Mouse (Mus musculus) heart, embryonic 11.5 days (tissue): ENCODE results near the gene Tssc4. TPM values are rescaled to one million over a fixed set of nuclear protein-coding genes. Genes with fewer than 3 reads are reported as not detected.

ENCODE experiments used
- ATAC-seq: fragments of 200-750 bp; cut with Nextera tagmentation; replicated peaks from 2 replicates; pipeline ENCODE4 v1.8.0; 2017; ENCODE audit warnings: moderate library complexity; ENCODE audit not compliant: insufficient number of reproducible peaks, low FRiP score, low TSS enrichment
- H3K27ac ChIP-seq: fragments of 300-500 bp; sonication (generic); 2 replicates; pipeline ENCODE4 v1.5.1; 2014; ENCODE audit warnings: mild to moderate bottlenecking, low read depth, low read length
- H3K27me3 ChIP-seq: fragments of 300-500 bp; sonication (generic); 2 replicates; pipeline ENCODE4 v1.6.1; 2014; ENCODE audit warnings: mild to moderate bottlenecking, low read length, mixed read lengths; ENCODE audit not compliant: control insufficient read depth, insufficient read depth
- H3K36me3 ChIP-seq: fragments of 300-500 bp; sonication (generic); 2 replicates; pipeline ENCODE4 v1.6.1; 2014; ENCODE audit warnings: mild to moderate bottlenecking, low read length, moderate library complexity, mixed read lengths; ENCODE audit not compliant: control insufficient read depth, insufficient read depth
- H3K4me1 ChIP-seq: fragments of 300-500 bp; sonication (generic); 2 replicates; pipeline ENCODE4 v1.6.1; 2014; ENCODE audit warnings: low read length; ENCODE audit not compliant: control insufficient read depth, insufficient read depth
- H3K4me2 ChIP-seq: fragments of 300-500 bp; sonication (generic); 2 replicates; pipeline ENCODE4 v1.6.1; 2014; ENCODE audit warnings: mild to moderate bottlenecking, moderate library complexity
- H3K4me3 ChIP-seq: fragments of 300-500 bp; sonication (generic); 2 replicates; pipeline ENCODE4 v1.5.1; 2014; ENCODE audit warnings: low read depth, low read length
- H3K9ac ChIP-seq: fragments of 300-500 bp; sonication (generic); 2 replicates; pipeline ENCODE4 v1.6.1; 2014; ENCODE audit warnings: mild to moderate bottlenecking, low read depth, low read length, moderate library complexity
- H3K9me3 ChIP-seq: fragments of 300-500 bp; sonication (generic); replicated peaks from 2 replicates; pipeline ENCODE4 v1.6.1; 2016; ENCODE audit warnings: low read length; ENCODE audit not compliant: control insufficient read depth
- WGBS: fragments of 180-500 bp; shearing (Covaris S2); extraction: QIAGEN DNeasy Blood & Tissue Kit; methylation state at CpG from one replicate; pipeline ENCODE4 v1.1.7; 2014; ENCODE audit not compliant: insufficient replicate concordance; 5-methylcytosine and 5-hydroxymethylcytosine counted together
- polyA plus RNA-seq: library from polyadenylated mRNA; unstranded; fragments of >200 nt; fragmentation: Nextera tagmentation; extraction: Ambion mirVana; gene quantifications from 2 replicates; pipeline ENCODE4 v1.2.1, GENCODE M21; 2014

The Tssc4 gene
- polyA plus RNA-seq, 1 experiment from 2014 or later, result 48.4 TPM

GRCm38 (mm10) chr7:143068316-143068881, 650 bp upstream of the Tssc4 start:
- no peaks in the 10 kb centered on the region for H3K9me3 ChIP-seq
- H3K9ac ChIP-seq, result peak overlapping the region; percentile 55
- H3K27ac ChIP-seq, result peak overlapping the region; percentile 92
- WGBS, result 50% methylated on average over 13 of the region's 13 CpGs
- peak overlapping the region; percentile 85 for H3K4me3 ChIP-seq
- H3K27me3 ChIP-seq, result peaks cover 3% of the 10 kb centered on the region; the same call in 1 of the 2 replicates
- H3K4me1 ChIP-seq, result peaks cover 15% of the 10 kb centered on the region
- peak overlapping the region; percentile 61 for H3K4me2 ChIP-seq
- peak; percentile 1; the same call in 1 of the 2 replicates for ATAC-seq
- peaks cover 42% of the 10 kb centered on the region for H3K36me3 ChIP-seq

DNA sequence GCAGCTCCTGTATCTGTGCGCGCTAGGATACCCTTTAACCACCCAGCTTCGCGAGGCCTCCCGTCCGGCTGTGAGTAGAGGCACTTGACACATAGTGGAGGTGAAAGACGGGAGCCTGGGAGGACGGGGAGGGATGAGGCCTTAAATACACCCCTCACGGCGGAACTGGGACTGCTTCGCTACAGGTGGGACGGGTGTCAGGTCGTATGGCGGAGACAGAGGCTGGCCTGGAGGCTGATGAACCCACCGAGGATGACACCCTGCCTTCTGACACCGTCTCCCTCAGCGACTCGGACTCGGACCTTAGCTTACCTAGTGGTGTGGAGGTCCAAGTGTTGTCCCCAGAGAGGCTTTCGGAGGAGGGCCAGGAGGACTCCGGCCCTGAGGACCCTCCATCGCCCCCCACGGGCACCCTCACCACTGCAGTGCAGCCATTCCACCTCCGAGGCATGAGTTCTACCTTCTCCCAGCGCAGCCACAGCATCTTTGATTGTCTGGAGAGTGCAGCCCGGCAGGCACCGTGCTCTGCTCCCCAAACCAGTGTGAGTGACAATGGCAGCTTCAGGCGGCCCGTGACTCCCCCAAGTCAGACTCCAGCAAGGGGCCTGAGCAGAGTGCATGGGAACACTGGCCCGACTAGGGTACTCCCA, 827 bp downstream of the Tssc4 start:
- Histone ChIP-seq H3K36me3 (peaks cover 31% of the 10 kb centered on the region), H3K27ac (peak overlapping the region; percentile 92), H3K9ac (peak overlapping the region; percentile 91), H3K4me1 (peaks cover 15% of the 10 kb centered on the region), H3K9me3 (no peaks in the 10 kb centered on the region), H3K27me3 (peaks cover 3% of the 10 kb centered on the region; the same call in 1 of the 2 replicates), H3K4me3 (peak overlapping the region; percentile 85), H3K4me2 (peak overlapping the region; percentile 91)
- no peak for ATAC-seq
- 11% methylated on average over 30 of the region's 30 CpGs for WGBS

- Histone ChIP-seq H3K9ac (peak overlapping the region; percentile 91), H3K4me2 (peak overlapping the region; percentile 91), H3K4me1 (peaks cover 15% of the 10 kb centered on the region), H3K27ac (no peak overlapping the region), H3K9me3 (no peaks in the 10 kb centered on the region), H3K36me3 (peaks cover 27% of the 10 kb centered on the region), H3K27me3 (peaks cover 3% of the 10 kb centered on the region; the same call in 1 of the 2 replicates), H3K4me3 (peak overlapping the region; percentile 85)
- 87% methylated on average over 10 of the region's 10 CpGs for WGBS
- ATAC-seq, result no peak
Observed at GRCm38 (mm10) chr7:143070506-143071070, 1.5 kb downstream of the Tssc4 start.

- Histone ChIP-seq H3K9me3 (no peaks in the 10 kb centered on the region), H3K9ac (no peak overlapping the region), H3K4me1 (peaks cover 15% of the 10 kb centered on the region), H3K36me3 (peaks cover 7% of the 10 kb centered on the region), H3K4me3 (no peak overlapping the region), H3K27ac (no peak overlapping the region), H3K27me3 (peaks cover 3% of the 10 kb centered on the region; the same call in 1 of the 2 replicates), H3K4me2 (no peak overlapping the region)
- no peak for ATAC-seq
- 77% methylated on average over 5 of the region's 5 CpGs for WGBS
Observed at GRCm38 (mm10) chr7:143072605-143073004, 3.6 kb downstream of the Tssc4 start.

DNA sequence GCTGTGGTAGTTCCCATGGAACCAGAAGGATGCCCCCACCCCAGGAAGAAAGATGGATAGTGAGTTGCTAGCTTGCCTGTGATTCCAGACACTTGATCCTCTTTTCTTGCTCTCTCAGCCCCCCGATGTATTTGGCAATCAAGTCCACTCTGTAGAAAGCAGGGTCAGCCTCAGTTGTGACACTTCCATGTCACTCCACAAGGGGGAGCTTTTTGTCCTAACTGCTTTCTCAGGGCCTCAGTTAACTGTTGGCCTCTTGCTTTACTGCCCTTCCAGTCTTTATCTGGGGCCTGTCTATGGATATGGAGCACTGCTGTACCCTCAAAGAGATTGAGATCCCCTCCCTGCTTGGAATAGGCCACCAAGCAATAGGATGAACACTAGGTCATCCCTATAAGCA, 4.0 kb downstream of the Tssc4 start:
- Histone ChIP-seq H3K9ac (no peak overlapping the region), H3K4me3 (no peak overlapping the region), H3K4me2 (no peak overlapping the region), H3K36me3 (peaks cover 2% of the 10 kb centered on the region), H3K27ac (no peak overlapping the region), H3K9me3 (no peaks in the 10 kb centered on the region), H3K4me1 (peaks cover 15% of the 10 kb centered on the region), H3K27me3 (peaks cover 3% of the 10 kb centered on the region; the same call in 1 of the 2 replicates)
- WGBS, result 73% methylated on average over 1 of the region's 1 CpGs
- ATAC-seq, result no peak

DNA sequence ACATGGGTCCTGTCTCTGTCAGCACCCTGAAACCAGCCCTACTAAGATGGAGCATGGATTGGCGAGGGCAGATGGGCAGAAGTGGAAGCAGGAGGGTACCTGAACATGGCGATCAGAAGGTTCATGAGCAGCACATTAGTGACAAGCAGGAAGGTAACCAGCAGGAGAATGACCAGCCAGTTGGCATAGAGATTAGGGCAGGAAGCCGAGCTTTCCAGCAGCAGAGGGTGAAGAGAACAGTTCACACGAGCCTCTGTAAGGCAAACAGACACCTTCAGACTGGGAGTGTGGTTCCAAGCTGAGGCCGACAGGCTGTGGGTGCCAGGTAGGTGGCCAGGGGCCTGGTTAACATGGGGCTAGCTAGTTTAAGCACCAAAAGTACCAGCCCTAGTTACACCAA, 6.3 kb downstream of the Tssc4 start:
- 52% methylated on average over 5 of the region's 5 CpGs for WGBS
- Histone ChIP-seq H3K4me3 (no peak overlapping the region), H3K4me2 (no peak overlapping the region), H3K4me1 (peaks cover 4% of the 10 kb centered on the region), H3K36me3 (no peaks in the 10 kb centered on the region), H3K9me3 (no peaks in the 10 kb centered on the region), H3K27me3 (peaks cover 3% of the 10 kb centered on the region; the same call in 1 of the 2 replicates), H3K27ac (no peak overlapping the region), H3K9ac (0 out of 2 replicates have a peak overlapping the region, but pooled peaks have one; percentile 1)
- no peak for ATAC-seq

DNA sequence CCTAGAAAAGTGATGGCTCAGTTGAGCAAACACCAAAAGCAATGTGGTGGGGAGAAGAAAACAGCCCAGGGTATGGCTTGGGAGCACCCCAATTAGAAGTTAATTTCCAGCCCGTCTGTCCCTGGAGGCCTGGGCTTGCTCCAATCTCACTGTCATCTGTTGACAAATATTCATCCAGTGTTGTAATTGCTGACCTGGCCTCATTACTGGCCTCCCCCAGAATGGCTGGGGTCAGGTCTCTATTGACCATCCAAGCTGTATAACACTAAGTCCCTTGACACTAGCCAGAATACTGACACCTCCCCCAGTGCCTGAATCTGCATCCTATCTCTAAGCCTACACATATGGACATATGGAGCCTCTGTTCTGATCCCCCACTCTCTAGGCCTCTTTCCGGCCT, 8.3 kb downstream of the Tssc4 start:
- Histone ChIP-seq H3K9me3 (no peaks in the 10 kb centered on the region), H3K4me1 (no peaks in the 10 kb centered on the region)

DNA sequence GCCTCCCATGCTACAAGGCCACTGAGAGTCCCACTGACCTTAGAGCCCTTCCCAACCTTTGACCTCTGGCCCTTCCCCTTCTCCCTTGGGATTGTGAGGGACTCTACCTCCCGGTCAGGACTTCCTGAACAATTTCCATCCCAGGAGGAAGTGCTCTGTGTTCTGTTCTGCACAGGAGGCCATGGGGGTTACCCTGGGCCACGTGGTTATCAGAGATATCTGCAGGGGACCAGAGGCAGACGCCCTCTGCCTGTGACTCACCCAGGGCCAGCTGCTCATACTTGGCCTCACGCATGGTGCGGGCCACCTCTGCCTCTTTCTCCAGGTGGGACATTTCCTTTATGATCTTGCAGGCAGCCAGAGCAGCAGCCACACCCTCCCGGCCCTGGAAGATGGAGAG, 13.0 kb downstream of the Tssc4 start:
- H3K27me3 ChIP-seq, result peaks cover 8% of the 10 kb centered on the region
- no peak overlapping the region for H3K4me2 ChIP-seq
- no peaks in the 10 kb centered on the region for H3K9me3 ChIP-seq
- ATAC-seq, result no peak
- WGBS, result 60% methylated on average over 6 of the region's 6 CpGs
- H3K4me3 ChIP-seq, result no peak overlapping the region
- H3K36me3 ChIP-seq, result no peaks in the 10 kb centered on the region
- H3K27ac ChIP-seq, result no peak overlapping the region
- peaks cover 7% of the 10 kb centered on the region for H3K4me1 ChIP-seq
- H3K9ac ChIP-seq, result no peak overlapping the region

More for the DNA sequence above, 8.3 kb downstream of the Tssc4 start:
- peaks cover 2% of the 10 kb centered on the region; the same call in 1 of the 2 replicates for H3K27me3 ChIP-seq
- no peak for ATAC-seq
- no peak overlapping the region for H3K4me3 ChIP-seq
- no peak overlapping the region for H3K4me2 ChIP-seq
- no peak overlapping the region for H3K27ac ChIP-seq
- 71% methylated on average over 2 of the region's 2 CpGs for WGBS
- no peaks in the 10 kb centered on the region for H3K36me3 ChIP-seq
- no peak overlapping the region for H3K9ac ChIP-seq
